Mouse (Mus musculus) heart, postnatal 14 days (tissue): ENCODE results near the gene Fam133b. TPM values are rescaled to one million over a fixed set of nuclear protein-coding genes. Genes with fewer than 3 reads are reported as not detected.
"Not testable (repeated sequence)": the region's sequence is repeated elsewhere in the genome, so short reads cannot be mapped to it uniquely, and the experiment has no call there.

Experiments
- DNase-seq, 2 experiments: peaks; one replicate each; pipeline ENCODE4 v3.0.0; 2021 to 2022
- intact Hi-C: fragments of 180-260 bp; cut with DNase I; formaldehyde crosslinking; loops from one replicate; pipeline ENCODE4 v1.15.1; 2025
- total RNA-seq, 2 experiments: library from RNA; stranded (reverse); gene quantifications; 2 replicates each; pipeline ENCODE4 v1.2.3; 2021

The Fam133b gene
- total RNA-seq, 2 experiments from 2014 or later: 16.0 to 19.4 TPM

DNA sequence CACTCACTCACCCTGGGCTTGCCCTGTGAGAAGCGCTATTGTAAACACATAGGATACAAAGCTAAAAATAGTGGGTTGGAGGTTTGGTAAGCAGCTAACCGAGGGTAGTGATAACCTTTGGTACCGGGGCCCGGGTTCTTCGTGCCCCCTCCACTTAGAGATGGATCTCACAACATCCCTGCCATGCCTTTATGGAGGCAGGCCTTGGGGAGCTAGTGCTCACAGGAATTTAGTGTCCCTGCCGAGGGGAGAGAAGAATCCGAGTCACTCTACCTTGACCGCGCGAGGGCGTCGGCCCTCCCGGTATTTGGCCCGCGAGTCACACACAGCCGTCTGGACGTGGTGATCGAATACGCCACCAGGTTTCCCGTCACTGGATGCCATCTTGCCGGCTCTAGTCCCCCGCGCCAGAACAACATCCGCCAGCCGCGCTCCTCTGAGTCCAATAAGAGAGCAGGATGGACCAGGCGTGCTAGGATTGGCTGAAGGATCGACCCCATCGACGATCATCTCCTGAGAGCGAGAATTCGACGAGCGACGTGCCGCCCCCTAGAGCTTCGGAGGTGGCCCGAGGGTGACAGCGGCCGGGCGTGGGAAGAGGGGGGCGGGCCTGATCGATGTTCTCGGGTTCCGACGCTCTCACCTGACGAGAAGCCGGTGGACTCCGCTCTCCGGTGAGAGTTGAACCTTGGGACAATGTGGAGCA is 52.2 kb downstream of the Fam133b start, which contains the start of gene Pex1:
Gene Pex1, plus strand, starts transcription at position 374 of the 706 bp plus-strand sequence.
- intact Hi-C loops: loop anchor here (5.0 kb wide), 1 partner anchor 51 kb away; no protein-coding TSS in a partner anchor

DNA sequence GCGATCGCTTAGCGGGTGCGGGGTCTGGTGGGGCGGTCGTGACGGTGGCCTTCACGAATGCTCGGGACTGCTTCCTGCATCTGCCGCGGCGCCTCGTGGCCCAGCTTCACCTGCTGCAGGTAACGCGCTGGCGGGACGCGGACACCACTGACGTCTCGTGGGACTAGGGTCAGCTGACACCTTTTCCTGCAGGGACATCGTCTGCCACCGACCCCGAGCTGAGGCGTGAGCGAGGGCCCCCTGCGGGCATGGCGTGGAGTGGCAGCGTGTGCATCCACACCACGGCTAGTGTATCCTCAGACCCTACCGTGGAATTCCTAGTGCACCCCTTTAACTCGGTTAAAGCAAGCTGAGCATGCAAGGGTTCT is 52.8 kb downstream of the Fam133b start, which contains the start of gene Rbm48:
Gene Rbm48, minus strand, starts transcription at position 187 of the 368 bp plus-strand sequence.
- peak; percentile 78 to 83 for DNase-seq
- intact Hi-C loops: loop anchor here (5.0 kb wide), 1 partner anchor 51 kb away; no protein-coding TSS in a partner anchor

More for the DNA sequence above, 52.2 kb downstream of the Fam133b start, which contains the start of gene Pex1:
- DNase-seq: peak; percentile 91 to 94

GRCm38 (mm10) chr5:3597171-3597570 is 53.5 kb downstream of the Fam133b start:
- no peak for DNase-seq
- intact Hi-C loops: loop anchor here (5.0 kb wide), 1 partner anchor 50 kb away; no protein-coding TSS in a partner anchor

DNA sequence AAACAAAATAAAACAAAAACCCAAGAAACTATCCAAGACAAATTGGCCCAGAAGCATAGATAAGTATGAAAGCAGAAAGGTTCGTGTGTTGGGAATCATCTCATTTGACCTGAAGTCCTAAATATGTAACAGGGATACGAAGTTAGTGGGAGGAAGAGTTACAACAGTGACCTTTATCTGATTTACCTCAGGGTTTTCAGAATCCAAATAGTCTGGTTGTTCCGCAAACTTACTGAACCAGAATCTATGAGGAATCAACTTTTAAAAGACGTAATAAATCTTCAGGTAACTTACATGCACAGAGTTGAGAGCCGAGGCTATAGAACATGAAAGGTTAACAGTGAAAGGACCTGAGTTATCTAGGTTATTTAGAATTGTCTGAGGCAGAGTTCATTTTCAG is 55.1 kb downstream of the Fam133b start:
- DNase-seq: no peak
- intact Hi-C loops: loop anchor here (5.0 kb wide), 1 partner anchor 49 kb away; no protein-coding TSS in a partner anchor

- no peak for DNase-seq
- intact Hi-C loops: no loop called here
Measured at GRCm38 (mm10) chr5:3600298-3600697, 56.7 kb downstream of the Fam133b start.

GRCm38 (mm10) chr5:3600790-3601189 is 57.2 kb downstream of the Fam133b start:
- intact Hi-C loops: no loop called here
- DNase-seq: no peak

DNA sequence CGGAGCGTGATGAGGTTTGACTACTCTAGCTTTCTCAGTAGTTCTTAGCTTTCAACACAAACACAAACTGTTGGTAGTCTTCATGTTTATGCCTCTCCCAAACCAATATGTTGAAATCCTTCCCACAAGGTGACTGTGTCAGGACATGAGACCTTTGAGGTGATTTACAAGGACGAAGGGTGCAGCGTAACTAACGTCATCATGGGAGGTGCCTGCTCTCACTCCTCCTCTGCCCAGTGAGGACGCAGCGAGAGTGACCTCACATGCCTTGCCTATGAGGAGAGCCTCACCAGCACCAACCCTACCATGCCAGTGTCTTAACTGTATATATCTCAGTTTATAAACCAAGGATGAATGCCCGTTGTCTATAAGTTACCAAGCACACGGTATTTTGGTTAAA is 63.5 kb downstream of the Fam133b start:
- DNase-seq: no peak
- intact Hi-C loops: no loop called here

- intact Hi-C loops: no loop called here
- DNase-seq: no peak
Measured at GRCm38 (mm10) chr5:3609241-3609640, 65.6 kb downstream of the Fam133b start.

DNA sequence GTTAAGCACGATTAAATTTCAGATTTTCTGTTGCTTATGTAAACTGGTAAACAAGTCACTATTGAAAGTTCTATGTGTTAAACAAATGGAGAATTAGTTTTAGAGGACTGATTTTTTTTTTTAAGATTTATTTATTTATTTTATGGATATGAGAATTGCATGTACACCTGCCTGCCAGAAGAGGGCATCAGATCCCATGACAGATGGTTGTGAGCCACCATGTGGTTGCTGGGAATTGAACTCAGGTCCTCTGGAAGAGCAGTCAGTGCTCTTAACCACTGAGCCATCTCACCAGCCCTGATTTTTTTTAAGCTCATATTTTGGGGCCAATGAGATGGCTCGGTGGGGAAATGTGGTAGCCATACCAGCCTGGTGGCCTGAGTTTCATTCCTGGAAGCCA is 68.2 kb downstream of the Fam133b start:
- intact Hi-C loops: not testable (repeated sequence)

More for the DNA sequence above, 68.2 kb downstream of the Fam133b start:
- DNase-seq: not testable (repeated sequence)

Other genes starting within 250 kb of the Fam133b start
- 10 to 100 TPM; 22.9 to 26.1 TPM for gene Cdk6, start 202.3 kb upstream of the Fam133b start, total RNA-seq
- gene 1700109H08Rik, start 27.7 kb downstream of the Fam133b start, total RNA-seq: 1 to 10 TPM; 1.7 to 3.8 TPM
- 10 to 100 TPM in 1 of 2 experiments, 1 to 10 TPM in 1; 9.6 to 10.9 TPM for gene Pex1, start 52.2 kb downstream of the Fam133b start, total RNA-seq
- gene Rbm48, start 52.8 kb downstream of the Fam133b start, total RNA-seq: 1 to 10 TPM; 4.2 to 5.1 TPM
- gene Tmbim7, start 107.3 kb downstream of the Fam133b start, total RNA-seq: not detected
- gene Gatad1, start 113.4 kb downstream of the Fam133b start, total RNA-seq: 10 to 100 TPM; 80.3 to 85.6 TPM